Mouse (Mus musculus): ENCODE results near the gene Plekha1.

Plekha1 gene

GRCm38 (mm10) chr7:130918260-130918659 is 52.7 kb downstream of the Plekha1 start:
- peak; percentile 61 for DNase-seq (ENCODE audit: low spot score)

GRCm38 (mm10) chr7:130922981-130923731 is 57.6 kb downstream of the Plekha1 start:
- peak; percentile 49 for DNase-seq (ENCODE audit: low spot score)

GRCm38 (mm10) chr7:130930401-130930800 is 64.8 kb downstream of the Plekha1 start:
- no peak for DNase-seq (ENCODE audit: low spot score)

GRCm38 (mm10) chr7:130932921-130933320 is 67.4 kb downstream of the Plekha1 start:
- DNase-seq (ENCODE audit: low spot score) = no peak

GRCm38 (mm10) chr7:130934654-130935053 is 69.1 kb downstream of the Plekha1 start:
- no peak for DNase-seq (ENCODE audit: low spot score)

GRCm38 (mm10) chr7:130935421-130935792 is 69.9 kb downstream of the Plekha1 start:
- DNase-seq (ENCODE audit: low spot score) = no peak

- DNase-seq (ENCODE audit: low spot score) = peak; percentile 86
These were observed 70.4 kb downstream of the Plekha1 start, which contains the start of gene Htra1 for GRCm38 (mm10) chr7:130935793-130936471. Htra1 (plus strand) TSS chr7:130936111.

- no peak for DNase-seq (ENCODE audit: low spot score)
These were observed 71.0 kb downstream of the Plekha1 start for GRCm38 (mm10) chr7:130936472-130936951.

GRCm38 (mm10) chr7:130937266-130937841 is 71.8 kb downstream of the Plekha1 start:
- DNase-seq (ENCODE audit: low spot score) = no peak

GRCm38 (mm10) chr7:130938005-130938404 is 72.4 kb downstream of the Plekha1 start:
- DNase-seq (ENCODE audit: low spot score) = no peak

- no peak for DNase-seq (ENCODE audit: low spot score)
These were observed 73.3 kb downstream of the Plekha1 start for GRCm38 (mm10) chr7:130938896-130939295.

GRCm38 (mm10) chr7:130940733-130941132 is 75.2 kb downstream of the Plekha1 start:
- no peak for DNase-seq (ENCODE audit: low spot score)

- DNase-seq (ENCODE audit: low spot score) = no peak
These were observed 77.8 kb downstream of the Plekha1 start for GRCm38 (mm10) chr7:130943280-130943895.

- no peak for DNase-seq (ENCODE audit: low spot score)
These were observed 79.4 kb downstream of the Plekha1 start for GRCm38 (mm10) chr7:130944766-130945475.

- DNase-seq (ENCODE audit: low spot score) = no peak
These were observed 80.2 kb downstream of the Plekha1 start for GRCm38 (mm10) chr7:130945730-130946129.

- DNase-seq (ENCODE audit: low spot score) = no peak
These were observed 80.7 kb downstream of the Plekha1 start for GRCm38 (mm10) chr7:130946303-130946702.

GRCm38 (mm10) chr7:130948563-130949208 is 83.1 kb downstream of the Plekha1 start:
- no peak for DNase-seq (ENCODE audit: low spot score)

- DNase-seq (ENCODE audit: low spot score) = peak; percentile 48
These were observed 83.8 kb downstream of the Plekha1 start for GRCm38 (mm10) chr7:130949331-130949751.

- no peak for DNase-seq (ENCODE audit: low spot score)
These were observed 84.9 kb downstream of the Plekha1 start for GRCm38 (mm10) chr7:130950482-130950881.

- DNase-seq (ENCODE audit: low spot score) = no peak
These were observed 85.4 kb downstream of the Plekha1 start for GRCm38 (mm10) chr7:130951004-130951403.

GRCm38 (mm10) chr7:130953376-130953775 is 87.8 kb downstream of the Plekha1 start:
- DNase-seq (ENCODE audit: low spot score) = no peak
